Mouse (Mus musculus) urinary bladder, postnatal 14 days (tissue): Measurements from ENCODE around the gene Tbc1d14.
A peak's percentile ranks its signal among the peaks of the same experiment; 100 is the strongest.

Experiments used
- DNase-seq: peaks from one replicate; pipeline ENCODE4 v3.0.0; 2021; ENCODE audit warnings: low spot score

The Tbc1d14 gene

DNA sequence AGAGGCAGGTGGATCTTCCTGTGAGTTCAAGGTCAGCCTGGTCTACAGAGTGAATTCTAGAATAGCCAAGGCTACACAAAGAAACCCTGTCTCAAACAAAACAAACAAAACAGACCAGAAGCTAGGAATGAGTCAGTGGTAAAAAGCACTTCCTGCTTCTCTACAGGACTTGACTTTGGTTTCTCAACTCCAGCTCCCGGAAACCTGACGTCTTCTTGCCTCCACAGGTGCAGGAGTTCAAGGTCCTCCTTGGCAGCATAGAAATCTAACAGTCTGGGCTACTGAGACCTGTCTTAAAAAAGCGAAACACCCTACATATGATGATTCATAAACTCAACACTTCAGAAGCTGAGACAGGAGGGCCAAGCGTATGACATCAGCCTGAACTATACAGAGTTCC, 39.2 kb downstream of the Tbc1d14 start:
- no peak for DNase-seq

DNA sequence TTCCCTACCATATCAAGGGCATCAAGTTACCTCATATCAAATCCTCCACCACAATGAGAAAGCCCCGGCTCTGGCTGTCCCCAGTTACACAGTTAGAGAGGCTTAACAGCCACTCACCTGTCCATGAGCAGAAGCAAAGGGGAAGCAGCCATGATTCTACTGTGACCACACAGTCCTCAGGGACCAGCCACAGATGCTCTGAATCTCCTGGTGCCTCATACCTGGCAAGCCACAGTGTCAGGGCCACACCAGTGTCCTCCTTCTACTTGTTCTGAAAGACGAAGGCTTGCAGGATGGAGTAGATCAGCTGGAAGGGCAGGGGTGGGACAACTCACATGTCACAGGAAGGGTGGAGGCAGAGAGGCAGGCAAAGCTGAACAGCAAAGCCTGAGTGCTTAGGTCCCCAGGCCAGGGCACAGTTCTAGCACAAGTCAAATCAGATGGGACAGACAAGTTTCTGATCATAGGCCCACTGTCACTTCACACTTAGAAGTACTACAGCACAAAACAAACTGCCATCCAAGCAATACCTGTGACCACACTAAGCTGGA, 39.9 kb downstream of the Tbc1d14 start:
- no peak for DNase-seq

DNA sequence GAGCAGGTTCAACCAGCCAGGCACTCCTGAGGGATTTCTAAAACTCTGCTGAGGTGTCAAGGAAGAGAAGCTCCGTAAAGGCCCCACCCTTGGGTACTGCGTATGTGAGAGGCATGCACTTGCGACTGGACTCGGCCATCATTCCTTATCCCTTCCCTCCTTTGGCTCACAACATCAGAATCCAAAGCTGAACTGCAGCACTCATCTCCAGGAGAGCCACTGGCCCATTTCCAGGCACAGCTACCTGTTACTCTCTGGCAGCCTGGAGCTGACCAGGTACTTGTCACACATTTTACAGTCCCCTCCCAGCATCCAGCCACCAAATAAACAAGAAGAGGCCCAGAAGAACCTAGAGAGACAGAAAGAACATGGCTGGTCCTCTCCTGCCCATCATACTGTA, 40.7 kb downstream of the Tbc1d14 start:
- DNase-seq = no peak

- no peak for DNase-seq
Measured at GRCm38 (mm10) chr5:36549243-36549642, 43.8 kb downstream of the Tbc1d14 start.

GRCm38 (mm10) chr5:36544765-36545164, 48.3 kb downstream of the Tbc1d14 start:
- no peak for DNase-seq

DNA sequence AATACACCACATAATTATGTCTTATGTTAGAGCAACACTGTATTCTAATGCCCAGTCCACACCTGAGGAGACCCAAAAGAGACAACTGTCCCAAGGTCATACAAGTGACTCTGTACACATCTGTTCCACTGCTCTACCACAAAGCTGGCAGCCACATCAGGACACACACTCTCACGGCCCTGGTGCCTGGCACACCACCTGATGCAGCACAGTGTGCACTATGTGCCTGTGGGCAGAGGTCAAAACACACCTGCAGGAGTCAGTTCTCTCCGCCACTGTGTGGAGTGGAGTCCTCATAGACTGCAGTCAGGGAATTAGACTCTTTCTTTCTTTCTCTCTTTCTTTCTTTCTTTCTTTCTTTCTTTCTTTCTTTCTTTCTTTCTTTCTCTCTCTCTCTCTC, 52.1 kb downstream of the Tbc1d14 start:
- DNase-seq = no peak

- DNase-seq = peak; percentile 61
Measured at GRCm38 (mm10) chr5:36538576-36539187, 54.4 kb downstream of the Tbc1d14 start.

- DNase-seq = no peak
Measured at GRCm38 (mm10) chr5:36536424-36536823, 56.7 kb downstream of the Tbc1d14 start.

- DNase-seq = no peak
Measured at GRCm38 (mm10) chr5:36535438-36536176, 57.5 kb downstream of the Tbc1d14 start.

DNA sequence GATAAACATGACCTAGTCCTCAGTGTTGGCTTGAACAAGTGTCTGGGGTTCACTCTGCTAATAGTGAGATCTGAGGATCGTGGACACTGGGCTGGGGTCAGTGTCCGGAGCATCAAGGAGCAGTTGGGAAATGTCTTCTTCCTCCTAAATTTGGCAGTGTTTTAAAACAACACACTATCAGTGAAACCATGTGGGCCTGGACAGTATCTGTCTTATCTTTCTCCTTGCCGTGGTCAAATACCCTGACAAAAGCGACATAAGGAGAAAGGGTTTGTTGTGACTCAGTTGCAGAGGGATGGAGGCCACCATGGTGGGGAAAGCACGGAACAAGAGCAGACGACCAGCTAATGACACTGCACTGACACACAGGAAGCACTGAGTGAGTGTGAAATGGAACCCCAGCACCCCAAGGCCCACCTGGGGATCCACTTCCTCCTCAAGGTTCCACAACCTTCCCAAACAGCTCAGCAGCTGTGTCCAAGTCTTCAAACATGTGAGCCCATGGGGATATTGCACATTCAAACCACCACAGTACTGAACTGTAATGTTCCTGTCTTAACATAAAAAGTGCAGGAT, 58.5 kb downstream of the Tbc1d14 start:
- DNase-seq = no peak

- DNase-seq = peak; percentile 96
Measured at GRCm38 (mm10) chr5:36530129-36530751, 62.8 kb downstream of the Tbc1d14 start.

GRCm38 (mm10) chr5:36529698-36530097, 63.4 kb downstream of the Tbc1d14 start:
- no peak for DNase-seq

DNA sequence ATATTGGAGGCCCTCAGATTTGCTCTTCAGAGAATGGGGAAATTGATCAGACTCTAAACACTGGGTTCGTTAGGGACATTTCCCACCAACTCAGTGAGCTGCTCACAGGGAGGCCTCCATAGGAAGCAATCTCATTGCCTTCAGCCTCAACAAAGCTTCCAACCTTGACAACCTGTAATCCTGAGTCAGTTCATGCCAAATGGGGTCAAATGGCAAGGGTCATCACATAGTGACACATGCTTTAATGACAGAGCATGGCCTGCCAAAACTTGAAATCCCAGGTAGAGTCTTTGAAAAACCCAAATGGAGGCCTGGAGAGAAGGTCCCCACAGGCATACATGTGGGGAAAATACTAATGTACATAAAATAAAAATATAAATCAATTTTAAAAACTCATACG, 66.2 kb downstream of the Tbc1d14 start:
- no peak for DNase-seq

- DNase-seq = no peak
Measured at GRCm38 (mm10) chr5:36526274-36526673, 66.8 kb downstream of the Tbc1d14 start.

DNA sequence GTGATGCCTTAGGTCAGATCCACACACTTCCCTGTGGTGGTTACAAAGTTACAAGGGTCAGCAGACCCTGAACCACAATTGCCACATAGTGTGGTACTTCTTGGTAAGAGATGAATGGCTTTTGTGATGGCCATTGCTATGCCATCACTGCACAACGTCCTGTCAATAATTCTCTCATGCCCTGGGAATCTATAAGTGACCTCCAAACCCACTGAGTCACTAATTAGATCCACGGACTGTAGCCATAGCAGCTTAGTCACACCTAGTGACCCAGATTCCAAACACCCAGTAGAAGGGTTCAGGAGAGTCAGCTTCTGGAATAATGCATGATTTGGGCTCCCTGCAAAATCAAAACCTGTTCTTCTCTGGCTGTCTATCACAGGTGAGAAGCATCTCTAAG, 67.9 kb downstream of the Tbc1d14 start:
- no peak for DNase-seq

DNA sequence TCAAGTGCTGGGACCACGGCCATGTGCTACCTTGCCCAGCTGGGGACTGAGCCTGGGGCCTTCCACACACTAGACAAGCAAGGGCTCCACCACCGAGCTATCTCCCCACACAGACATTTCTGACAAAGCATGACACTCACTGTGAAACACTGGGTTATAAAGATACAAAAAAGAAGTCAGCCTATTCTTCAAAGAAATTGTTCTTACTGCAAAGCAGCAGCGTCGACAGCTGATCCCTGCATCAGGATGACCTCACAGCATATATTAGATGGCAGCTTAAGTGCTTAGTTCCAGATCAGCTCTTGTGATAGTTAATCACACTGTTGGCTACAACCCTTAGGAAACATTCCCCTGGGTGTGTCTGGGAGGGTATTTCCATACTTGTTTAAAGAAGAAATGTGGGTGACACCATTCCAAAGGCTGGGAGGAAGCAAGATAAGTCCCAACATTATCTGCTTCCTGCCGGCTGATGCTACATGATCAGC, 69.8 kb downstream of the Tbc1d14 start:
- DNase-seq = no peak

DNA sequence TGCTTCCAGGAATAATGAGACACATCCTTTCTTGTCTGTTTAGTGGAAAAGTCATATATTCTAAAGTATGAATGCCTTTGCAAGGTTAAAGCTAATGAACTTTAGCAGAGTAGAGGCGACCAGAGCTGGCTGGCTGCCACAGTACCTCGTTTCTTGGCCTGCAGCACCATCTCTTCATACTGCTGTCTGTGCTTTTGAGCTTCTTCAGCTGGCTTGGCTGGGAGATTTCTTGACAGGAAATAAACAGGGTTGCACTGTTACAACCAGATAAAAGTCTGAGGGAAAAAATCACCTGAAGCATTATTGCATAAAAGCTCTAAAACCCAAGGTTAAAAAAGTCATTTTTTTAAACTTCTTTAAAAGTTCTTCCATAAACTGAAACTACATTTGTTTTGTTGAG, 70.3 kb downstream of the Tbc1d14 start:
- peak; percentile 18 for DNase-seq

DNA sequence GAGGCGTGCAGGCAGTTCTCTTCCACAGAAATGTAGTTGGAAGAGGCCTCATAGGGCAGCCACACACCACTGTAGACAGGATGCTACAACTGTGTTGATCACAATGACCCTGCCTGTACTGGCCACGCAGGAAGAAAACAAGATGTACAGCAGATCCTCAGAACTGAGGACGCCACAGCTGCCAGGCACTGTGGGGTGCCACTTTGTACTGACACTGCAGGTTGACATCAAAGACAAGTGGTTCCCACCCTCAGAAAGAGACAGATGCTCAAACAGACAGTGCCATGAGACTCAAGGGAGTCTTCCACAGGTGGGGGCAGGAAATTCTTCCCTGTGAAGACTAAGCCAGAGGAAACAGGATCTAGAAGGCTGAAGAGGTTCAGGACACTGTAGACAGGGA, 73.3 kb downstream of the Tbc1d14 start:
- no peak for DNase-seq

- no peak for DNase-seq
Measured at GRCm38 (mm10) chr5:36517596-36517995, 75.5 kb downstream of the Tbc1d14 start.

- no peak for DNase-seq
Measured at GRCm38 (mm10) chr5:36515558-36515957, 77.5 kb downstream of the Tbc1d14 start.

DNA sequence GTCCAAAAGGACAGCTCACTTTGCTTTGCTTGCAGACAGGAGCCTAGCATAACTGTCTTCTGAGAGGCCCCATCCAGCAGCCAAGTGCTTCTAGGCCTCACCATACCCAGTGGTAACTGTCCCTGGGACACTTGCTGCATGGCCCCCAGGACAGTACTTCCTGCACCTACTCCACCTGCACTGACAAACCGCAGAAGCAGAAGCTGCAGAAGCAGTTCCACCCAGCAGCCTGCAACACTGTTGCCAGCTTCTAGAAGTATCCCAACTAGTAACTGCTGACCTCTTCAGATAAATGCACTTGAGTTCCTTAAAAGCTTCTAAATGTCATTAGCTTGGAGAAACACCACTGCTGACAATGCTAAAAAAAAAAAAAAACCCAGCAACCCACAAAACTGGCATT, 78.0 kb downstream of the Tbc1d14 start:
- DNase-seq = no peak

GRCm38 (mm10) chr5:36510956-36511355, 82.1 kb downstream of the Tbc1d14 start:
- DNase-seq = no peak

DNA sequence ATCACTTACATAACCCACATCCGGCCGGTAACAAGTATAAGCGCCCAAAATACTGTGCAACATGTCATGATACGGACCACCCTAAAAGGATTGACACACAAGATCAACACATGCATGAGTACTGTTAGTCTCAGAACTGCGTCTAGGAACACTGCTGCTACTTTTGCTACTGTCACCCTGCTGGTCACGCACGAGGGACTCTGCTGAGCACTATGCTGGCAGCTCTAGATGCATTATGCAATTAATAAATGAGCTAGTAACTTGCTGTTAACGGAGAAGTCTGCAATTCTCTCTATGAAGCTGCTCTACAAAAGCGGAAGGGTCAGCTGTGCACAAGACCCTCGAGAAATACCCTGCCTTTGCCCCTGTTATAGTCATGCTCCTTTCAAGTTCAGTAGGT, 84.7 kb downstream of the Tbc1d14 start:
- DNase-seq = no peak
